Mouse (Mus musculus) natural killer cell, adult 2 months (primary cell): ENCODE results near the gene Grb14.

Experiments
- DNase-seq, 2 experiments: peaks; one replicate each; pipeline ENCODE4 v3.0.0; 2022; ENCODE audit warnings: low spot score in 2 of 2

The Grb14 gene

DNA sequence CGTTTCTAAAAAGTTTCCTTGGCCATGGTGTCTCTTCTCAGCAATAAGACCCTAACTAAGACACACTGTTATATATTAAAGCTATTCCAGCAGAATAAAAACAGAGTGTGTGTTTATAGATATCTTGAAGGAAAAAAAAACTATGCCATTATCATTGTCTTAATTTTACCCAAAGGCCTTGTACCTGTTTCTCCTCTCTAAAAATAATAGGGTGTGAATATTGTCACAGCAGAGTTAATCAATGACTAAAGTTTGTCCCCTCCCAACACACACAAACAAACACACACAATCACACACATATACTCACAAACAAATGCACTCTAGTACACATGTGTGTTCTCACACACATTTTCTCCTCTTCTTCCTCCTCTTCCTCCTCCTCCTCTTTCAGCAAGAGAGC is at the start of gene Grb14:
Grb14 (minus strand) TSS at position 101 of the 400 bp plus-strand sequence.
- DNase-seq, result no peak

DNA sequence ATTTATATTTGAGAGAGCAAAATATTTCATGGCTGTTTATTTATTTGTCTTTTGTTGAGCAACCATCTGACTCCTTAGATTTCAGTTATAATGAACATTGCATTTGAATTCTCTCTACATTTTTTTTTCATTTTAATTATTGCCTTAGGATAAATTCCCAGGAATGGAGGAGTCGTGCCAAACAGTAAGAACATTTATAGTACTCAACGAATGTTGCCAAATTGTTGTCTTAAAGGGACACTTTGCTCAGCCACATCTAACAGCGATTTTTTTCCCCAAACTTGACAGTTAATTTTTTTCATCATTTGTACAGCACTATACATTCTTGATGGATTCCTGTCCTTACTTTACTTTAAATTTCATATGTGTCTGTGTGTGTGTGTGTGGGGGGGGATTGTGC is 47.4 kb upstream of the Grb14 start:
- no peak for DNase-seq

DNA sequence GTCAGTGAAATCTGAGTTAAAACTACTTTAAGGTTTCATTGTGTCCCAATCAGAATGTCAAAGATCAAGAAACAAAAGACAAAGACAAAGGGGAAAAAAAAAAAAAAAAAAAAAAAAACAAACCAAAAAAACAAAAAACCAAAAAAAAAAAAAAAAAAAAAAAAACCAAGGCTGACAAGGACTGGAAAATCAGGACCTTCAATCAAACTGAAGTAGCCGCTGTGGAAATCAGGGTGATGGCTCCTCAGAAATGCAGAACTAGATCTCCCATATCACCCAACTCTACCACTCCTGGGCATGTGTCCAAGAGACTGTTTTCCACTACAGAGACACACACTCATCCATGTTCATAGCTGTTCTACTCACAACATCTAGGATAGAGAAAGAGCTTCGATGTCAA is 29.0 kb upstream of the Grb14 start:
- DNase-seq, result no peak

DNA sequence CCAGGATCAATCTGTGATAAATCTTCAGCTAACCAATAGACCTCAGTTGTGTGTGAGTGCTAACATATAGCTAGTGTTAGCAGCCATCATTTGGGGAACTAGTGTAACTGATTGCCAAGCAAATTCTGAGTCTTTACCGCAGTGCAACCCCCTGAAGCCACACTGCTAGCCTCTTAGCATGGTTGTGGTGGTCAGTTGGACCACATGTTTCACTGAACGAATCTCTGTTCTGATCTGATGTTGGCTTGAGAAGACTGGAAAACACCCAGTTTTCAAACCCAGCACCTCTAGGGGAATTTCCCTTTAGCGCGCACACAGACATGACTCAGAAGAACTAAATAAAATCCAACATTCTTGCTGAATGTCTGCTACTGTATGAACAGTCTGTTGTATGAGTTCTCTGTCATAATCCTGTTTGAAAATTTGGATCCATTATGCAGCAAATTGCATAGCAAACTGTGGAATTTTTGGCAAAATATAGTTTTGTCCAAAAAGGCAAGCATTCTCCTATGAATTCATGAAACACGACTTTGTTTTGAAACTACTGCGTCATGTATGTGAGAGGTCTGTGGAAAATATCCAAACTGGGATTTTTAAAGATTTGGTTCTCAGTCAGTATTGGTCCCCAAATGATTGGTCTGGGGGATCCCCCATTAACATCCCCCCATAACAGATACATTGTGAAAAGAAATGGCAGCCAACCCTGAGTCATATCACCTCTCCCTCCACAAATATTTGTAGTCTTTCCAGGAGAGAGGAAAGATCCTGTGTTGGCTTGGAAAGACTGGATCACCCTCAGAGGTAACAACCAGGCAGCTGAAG is 27.6 kb upstream of the Grb14 start:
- no peak for DNase-seq

DNA sequence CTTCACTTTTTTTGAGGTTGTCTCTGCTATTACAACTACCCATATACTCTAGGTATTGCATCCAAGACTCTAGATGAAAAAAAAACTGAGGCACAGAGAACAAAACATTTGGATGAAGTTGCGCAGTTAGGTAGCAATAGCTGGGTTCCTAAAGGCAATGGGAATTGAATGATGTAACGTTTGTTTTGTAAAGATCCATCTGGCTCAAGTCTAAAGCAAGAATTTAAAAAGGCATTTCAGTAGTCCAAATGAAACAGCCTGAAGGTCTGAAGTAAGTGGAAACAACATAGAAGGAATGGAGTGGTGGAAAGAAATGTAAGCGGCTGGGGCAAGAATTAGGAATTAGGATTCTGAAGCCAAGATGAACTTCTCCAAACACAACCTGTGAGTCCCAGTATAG is 26.0 kb upstream of the Grb14 start:
- no peak for DNase-seq

DNA sequence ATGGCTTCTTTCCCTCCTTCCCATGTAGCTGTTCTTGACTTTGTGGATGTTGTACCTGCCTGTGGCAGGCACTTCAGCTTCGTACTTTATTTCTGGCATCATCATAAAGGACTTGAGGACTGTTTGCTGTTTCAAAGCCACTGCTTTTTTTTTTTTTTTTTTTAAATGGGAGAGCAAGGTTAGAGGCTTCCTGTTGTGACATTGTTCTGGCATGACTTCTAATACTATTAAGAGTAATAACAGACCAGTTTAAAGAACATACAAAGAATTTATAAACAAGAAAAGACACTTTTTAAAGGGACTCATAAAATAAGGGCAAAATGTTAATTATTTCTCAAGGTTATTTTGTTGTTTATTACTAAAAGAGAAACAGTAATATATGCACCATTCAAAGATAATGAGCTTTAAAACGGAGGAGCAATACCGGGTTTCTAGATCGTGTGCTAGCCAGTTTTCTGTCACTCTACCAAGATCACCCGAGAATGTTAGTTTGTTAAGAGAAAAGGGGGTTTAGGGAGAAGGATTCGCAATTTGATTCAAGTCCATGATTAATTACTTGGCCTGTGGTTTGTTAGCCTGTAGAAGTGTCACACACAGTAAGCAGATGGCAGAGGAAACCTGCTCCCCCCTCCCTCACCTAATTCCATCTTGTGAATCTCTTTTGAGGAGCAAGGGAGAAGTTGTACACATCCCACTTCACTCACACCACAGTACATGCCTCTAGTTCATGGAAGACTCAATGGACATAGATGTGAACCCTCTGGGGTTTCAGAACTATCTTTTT is 23.6 kb upstream of the Grb14 start:
- DNase-seq, result no peak

DNA sequence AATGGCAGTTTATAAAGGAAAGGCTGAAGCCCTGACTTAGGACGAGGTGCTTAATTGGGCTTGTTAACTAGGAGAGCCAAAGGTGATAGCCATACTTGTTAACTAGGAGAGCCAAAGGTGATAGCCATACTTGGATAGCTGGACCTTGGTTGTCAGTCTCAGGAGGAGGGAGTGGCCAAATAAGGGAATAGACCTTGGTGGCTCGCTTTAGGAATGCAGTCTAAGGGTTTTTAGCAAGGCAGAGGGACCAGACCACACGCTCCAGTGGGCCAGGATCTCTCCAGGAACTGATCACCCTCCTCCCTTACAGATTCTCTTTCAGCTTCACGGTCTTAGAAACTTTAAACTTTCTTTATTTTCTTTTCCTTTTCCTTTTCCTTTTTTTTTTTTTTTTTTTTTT is 13.4 kb upstream of the Grb14 start:
- DNase-seq, result no peak

DNA sequence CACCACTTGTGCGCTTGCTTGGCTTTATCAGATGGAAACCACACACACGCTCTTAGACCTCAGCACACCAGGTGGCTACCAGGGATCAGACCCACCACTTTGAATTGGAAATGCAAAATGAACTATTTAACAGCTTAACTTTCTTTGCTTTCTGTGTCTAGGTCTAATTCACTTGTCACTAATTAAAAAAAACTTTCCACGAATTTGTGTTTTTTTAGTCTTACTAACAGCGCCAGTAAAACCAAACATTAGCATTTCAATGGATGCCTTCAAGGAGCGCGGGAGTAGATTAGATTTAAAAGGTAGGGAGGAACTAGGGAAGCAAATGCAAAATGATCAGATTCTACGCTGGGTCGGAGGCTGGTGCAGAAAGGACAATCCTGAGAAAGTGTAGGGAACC is 12.8 kb upstream of the Grb14 start:
- DNase-seq, result no peak

DNA sequence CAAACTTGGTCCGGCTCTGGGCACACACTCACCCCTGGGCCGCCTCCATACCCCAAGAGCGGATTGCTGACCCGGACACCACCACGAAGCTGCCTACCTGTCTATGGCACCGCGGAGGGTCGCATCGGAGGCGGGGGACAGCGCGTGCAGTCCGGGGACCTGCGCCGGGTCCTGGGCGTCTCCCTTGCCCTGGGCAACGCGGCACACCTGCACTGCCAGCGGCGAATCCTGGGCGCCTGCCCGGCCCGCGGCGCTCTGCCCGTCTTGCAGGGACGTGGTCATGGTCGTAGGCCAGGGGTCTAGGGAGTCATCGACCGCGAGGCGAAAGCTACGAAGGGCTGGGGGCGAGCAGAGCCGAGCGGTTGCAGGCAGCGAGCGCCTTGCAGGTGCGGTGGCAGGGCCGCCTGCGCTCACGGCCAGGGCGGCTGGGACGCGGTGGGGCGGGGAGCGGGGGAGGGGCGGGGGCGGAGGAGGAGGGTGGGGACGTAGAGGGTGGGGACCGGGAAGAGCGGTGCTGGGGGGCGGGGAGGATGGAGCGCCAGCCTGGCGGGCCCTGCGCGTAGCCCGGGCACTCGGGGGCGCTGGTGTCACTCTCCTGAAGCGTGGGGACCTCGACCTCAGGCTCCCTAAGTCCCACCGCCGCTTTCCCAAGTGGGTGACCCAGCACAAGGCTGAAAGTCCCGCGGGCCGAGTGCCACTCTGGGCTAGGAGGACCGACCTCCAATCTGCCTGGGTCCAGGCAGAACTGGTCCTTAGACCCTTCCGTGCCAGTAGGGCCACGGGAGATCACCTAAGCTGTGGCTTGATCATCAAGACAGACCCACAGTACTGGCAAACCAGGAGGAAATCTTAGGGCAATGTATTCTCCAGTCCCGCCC is 2.2 kb downstream of the Grb14 start:
- no peak for DNase-seq

DNA sequence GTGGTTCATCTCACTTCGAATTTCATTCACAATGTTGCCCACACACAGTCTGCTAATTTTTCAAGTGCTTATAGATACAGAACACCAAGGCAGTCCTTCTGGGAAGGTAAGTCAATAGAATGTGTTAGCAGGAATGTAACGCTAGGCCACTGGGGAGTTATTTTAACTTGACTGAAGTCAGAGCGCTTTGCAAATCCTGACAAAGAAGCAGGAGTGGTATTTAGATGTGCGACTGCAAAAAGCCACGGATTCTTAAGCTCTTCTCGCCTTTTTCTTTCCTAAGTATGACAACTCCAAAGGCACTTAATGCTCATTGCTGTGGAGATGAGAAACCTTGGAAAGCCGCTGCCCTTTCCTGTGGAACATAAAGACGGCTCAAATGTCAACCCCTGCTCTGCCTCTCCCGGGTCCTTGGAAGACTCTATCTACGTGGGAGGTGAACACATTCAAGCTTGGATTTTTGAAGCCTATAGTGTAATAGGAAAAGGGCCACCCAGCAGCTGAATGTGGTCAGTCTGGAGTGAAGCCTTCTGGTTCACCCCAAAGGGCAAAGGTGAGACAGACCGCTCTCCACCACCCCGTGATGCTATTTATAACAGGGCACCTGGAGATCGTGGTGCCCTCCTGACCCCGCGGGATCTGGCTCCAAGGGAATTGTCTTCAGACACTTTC is 3.0 kb downstream of the Grb14 start:
- no peak for DNase-seq

DNA sequence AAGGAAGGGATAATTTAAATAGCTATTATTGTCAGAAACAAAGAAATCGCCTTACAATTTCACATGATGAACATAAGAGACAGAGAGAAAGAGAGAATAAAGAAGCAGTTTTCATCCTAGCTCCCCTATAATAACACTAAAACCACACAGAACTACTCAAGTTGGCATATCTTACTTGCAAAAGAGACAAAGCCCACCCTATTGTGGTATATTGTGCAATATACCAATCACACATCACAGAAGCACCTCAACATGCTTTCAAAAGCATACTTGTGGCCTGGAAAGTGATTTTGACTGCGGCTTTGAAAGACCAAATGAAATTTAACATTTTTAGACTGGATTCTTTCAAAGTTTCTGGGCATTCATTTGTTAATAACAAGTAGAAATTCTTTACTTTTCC is 7.4 kb downstream of the Grb14 start:
- DNase-seq, result no peak

DNA sequence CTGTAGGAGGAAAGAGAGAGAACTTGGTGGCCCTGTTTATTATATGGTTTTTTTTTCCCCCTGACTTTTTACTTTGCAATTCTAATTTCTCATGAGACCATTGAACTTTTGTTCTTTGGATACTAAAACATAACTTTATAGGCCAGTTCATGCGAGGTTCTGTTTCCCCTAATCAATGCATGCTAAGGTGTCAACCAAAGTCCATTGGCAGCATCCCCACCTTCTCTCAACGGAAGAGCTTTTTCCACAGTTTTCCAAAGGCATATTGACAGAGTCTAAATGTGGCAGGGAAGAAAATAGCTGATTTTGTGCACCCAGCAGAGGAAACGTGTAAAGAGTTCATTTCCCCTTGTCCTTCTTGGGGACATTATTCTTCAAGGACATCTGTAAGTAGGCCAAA is 10.2 kb downstream of the Grb14 start:
- DNase-seq, result no peak

DNA sequence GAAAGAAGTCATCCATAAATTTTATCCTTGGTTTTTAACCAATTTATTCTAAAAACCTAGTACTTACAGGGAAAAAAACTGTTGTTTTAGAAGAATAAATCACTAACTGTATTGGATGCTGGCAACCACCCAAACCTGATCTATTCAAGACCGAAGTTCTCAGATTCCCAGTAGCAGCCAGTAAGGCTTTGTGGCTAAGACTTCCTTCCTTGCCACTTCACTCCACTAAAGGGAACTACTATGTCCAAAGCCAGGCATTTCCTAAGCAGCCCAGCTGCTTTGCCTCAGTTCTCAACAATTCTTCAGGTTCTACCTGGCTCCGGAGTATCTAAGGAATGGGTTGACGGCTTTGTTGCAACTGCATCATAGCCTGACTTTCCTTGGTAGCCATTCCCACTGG is 14.7 kb downstream of the Grb14 start:
- no peak for DNase-seq

DNA sequence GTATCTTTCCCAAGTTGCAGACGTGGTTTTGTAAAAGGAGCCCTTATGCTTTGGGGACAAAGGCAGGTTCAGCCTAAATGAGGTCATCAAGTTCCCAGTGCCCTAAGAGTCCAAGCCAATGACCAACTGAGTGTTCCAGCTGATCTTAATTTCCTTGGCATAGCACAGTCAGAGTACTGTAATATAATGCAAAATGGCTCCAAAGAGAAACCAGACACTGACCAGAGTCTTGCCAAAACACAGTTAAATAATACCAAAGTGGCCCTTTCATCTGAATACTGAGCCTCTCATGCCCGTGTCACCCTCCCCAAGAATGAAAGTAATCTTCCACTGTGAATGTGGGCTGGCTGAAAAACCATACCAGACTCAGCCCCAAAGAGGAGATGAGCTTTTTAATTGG is 17.4 kb downstream of the Grb14 start:
- no peak for DNase-seq

DNA sequence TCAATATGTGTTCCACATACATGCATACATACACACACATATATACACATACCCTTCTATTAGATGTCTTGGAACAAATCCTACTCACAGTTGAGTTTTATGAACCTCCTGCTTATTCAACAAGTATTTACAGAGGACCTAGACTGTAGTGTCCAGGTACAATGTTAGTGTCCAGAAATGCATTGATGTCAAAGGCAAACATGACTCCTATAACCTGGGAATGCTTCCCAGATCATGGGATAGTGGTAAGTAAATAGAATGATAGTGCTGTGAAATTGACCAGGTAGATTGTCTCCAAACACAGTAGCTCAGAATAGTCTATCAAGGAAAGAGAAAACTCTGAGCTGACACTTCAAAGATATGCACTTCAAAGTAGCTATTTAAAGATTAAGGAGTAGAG is 19.7 kb downstream of the Grb14 start:
- no peak for DNase-seq

DNA sequence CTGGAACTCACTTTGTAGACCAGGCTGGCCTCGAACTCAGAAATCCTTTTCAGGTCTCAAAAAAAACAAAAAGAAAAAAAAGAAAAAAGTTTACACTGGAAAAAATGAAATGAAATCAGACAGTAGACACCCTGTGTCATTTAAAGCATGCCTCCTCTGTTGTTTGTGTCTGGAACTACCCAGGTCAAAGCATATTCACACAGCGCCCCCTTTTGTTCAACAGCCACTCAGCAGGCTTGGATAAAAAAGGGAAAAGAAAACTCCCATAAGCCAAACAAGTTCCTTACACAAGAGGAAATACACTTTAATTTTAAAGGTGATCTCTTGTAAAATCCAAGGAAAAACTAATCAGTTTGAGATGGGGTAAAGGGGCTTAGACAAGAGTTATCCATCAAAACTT is 21.4 kb downstream of the Grb14 start:
- no peak for DNase-seq

DNA sequence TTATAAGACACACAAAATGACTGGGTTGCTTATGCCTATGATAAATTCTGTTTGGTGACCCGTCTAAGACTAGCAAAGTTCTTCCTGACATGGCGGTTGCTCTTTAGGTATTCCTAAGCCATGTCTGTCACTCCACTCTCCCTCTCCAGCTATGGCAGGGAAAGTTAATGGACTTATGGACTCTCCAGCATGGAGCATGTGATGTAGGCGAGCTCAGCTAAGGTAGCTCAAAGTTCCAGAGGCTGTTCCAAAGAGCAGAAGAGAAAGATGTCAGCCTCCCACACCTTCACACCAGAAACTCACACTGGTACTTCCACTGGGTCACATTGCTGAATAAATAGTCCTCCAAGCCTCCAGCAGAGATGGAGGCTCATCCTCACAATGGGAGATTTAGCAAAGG is 22.2 kb downstream of the Grb14 start:
- no peak for DNase-seq

DNA sequence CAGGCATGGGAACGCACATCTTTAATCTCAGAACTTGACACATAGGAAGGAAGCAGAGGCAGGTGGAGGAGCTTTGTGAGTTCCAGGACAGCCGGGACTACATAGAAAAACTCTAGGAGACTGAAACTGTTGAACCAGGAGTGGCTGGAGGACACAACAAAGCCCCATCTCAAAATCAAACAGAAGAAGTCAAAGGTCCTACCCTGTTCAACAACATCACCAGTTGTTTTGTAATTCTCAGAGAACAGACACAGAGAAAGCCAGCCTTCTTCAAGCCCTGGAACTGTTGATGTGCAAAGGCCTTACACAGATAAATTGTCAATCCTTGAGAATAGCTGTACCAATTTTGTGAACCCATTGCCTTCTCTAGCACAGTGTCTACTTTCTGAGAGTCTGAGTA is 29.7 kb downstream of the Grb14 start:
- no peak for DNase-seq

DNA sequence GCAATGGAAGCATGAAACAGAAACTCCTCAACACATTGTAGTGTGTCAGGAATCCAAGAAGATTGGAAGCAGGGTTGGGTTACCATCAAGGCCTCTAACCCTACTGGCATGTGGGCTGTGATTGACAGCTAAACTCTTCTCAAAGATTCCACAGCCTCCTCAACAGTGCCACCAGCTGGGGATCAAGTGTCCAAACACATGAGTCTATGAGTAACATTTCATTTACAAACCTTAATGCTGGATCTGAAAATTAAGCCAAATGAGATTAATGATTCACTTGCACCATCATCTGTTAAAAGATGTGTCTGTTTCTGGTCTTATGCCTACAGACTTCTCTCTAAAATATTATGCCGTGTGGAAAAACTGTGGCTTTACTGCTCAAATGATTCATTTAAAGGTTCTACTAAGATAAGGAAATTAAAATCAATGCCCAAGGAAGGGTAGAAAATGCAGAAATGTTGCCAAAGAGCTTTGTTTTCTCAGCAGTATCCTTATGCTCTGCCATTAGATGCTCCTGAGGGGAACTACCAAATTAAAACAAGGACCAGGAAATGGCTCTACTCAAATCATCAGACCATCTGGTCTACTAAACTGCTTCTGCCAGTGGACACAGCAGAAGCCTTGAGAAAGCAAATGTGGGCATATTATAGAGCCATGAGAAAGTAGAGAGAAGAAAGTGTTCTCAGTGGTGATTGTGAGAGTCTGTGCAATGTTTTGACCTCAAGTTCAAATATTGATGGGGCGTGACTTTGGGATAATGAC is 35.2 kb downstream of the Grb14 start:
- no peak for DNase-seq

DNA sequence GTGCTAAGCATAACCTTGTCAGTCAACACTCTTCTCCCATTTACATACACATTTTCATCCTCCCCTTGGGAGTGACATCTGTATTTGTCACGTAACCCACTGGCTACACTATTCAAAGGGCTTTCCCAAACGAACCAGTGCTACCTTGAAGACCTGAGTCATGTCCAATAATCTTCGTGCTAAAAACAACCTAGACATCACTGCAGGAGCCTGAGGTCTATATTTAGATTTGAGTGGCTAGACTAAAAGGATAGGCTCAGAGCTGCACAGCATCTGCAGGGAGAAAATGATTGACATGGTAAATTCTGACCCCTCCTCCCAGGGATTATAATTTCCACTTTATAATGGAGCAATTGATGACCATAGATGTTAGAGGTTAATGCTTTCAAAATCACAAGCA is 37.0 kb downstream of the Grb14 start:
- DNase-seq, result no peak

DNA sequence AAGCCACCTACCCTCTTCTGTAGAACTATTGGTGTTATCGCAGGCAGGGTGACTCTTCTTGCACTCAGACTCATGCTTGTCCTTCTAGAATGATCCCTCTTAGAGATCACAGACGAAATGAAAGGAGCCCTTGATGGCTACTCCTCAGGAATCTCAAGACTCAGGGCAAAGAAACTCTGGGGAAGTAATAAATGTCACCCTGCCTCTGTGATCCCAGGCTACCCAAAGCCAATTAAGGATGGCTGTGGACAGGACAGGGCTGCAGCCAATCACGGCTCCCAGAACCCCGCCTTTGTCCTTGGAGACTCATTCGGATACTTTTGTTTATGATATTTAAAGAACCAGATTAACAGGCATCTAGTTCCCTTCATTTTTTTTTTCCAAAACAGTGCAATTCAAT is 49.2 kb downstream of the Grb14 start:
- DNase-seq, result no peak
